Mouse (Mus musculus) cerebellum, postnatal 36 days (tissue): ENCODE results near the gene Gm49416.
"Not testable (repeated sequence)": the region's sequence is repeated elsewhere in the genome, so short reads cannot be mapped to it uniquely, and the experiment has no call there.

Experiments
- DNase-seq, 2 experiments: peaks; one replicate each; pipeline ENCODE4 v3.0.0; 2021 to 2022; ENCODE audit warnings: mixed read lengths in 2 of 2

The Gm49416 gene

GRCm38 (mm10) chr19:8888511-8889385 is at the start of gene Gm49416, which contains the start of gene 1810009A15Rik:
TSS of gene Gm49416 (plus strand) at chr19:8888926.
TSS of gene 1810009A15Rik (plus strand) at chr19:8888853.
- peak; percentile 93 for DNase-seq

DNA sequence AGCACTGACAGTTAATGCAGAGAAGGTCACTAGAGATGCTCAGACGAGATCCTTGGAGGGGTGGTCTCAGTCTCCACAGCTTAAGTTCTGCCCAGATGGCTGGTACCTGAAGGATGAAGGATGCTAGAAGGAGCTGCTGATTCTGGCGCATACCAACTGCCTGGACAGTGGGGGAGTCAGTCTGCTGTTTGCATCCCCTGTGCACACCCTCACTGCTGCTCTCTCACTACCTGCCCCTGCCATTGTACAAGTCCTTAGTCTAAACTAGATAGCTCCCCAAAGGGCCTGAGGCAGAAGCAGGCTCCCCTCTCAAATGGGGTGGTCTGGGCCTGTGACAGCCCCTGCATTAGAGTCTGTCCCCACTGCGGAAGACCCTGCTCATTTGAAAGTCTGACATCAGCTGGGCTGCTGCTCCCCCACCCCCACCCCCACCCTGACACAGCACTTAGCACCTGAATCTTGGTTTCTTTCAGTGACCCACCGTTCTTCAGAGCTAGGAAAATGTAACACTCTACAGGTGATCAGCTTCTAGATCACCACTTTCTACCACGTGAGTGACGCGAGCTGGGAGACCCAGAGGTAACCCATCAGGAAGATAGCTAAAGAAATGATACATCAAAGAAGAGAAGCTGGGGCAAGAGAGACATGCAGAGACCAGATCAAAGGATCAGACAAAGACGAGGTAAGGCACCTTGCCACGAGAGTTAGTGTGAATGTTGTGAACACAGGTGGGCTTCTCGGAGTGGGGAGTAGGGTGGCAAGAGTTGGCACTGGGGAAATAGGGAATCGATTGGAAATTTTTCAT is 49.4 kb upstream of the Gm49416 start, which contains the start of gene Gng3:
TSS of gene Gng3 (minus strand) at position 92 of the 805 bp plus-strand sequence.
- peak; percentile 89 to 91 for DNase-seq

DNA sequence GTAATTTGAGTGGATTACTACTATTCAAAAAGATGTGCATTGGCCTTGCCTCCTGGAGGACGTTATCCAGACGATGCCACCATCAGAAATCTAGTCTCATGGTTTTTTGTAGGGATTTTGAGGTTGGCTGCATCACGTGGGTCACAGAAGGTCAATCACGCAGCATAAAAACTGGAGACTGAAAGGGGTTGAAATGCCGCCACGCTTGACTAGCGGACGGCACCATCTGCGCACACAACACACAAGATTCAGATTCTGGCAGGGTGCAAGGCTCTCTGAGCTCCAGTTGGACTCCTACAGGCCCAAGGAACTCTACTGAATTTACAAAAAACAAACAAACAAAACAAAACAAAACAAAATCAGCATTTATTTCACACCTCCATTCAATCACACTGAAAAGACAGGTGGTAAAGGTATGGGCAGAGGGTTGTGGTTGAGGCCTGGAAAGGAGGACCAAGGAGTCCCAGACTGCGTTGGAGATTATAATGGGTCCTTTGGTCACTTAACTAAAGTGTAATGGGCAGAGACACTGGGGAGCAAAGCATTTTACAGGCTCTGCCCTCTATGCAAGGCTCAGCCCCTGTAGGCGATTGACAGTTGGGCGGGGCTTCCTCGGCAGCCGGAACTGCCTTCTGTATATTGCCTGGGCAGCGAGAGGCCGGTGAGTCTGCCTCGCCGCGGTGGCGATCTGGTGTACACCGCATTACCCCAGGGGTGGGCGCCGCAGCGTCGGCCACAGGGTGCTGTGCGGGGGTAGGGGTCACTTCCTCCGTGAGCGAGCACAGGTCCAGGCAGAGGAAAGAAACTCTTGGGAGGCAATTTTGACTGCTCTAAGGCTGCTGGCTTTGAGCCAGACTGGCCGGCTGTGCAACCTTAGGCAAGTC is 48.6 kb upstream of the Gm49416 start:
- peak; percentile 80 to 83 for DNase-seq

GRCm38 (mm10) chr19:8841012-8841411 is 47.7 kb upstream of the Gm49416 start:
- DNase-seq, result peak in 1 of 2 experiments; percentile 34

- no peak for DNase-seq
These were observed 45.8 kb upstream of the Gm49416 start for GRCm38 (mm10) chr19:8842961-8843360.

- DNase-seq, result peak; percentile 79 to 82
These were observed 44.2 kb upstream of the Gm49416 start for GRCm38 (mm10) chr19:8844371-8845129.

- DNase-seq, result no peak
These were observed 40.4 kb upstream of the Gm49416 start for GRCm38 (mm10) chr19:8848356-8848755.

GRCm38 (mm10) chr19:8850402-8850901 is 38.3 kb upstream of the Gm49416 start, which contains the start of gene Lrrn4cl:
TSS of gene Lrrn4cl (plus strand) at chr19:8850768.
- DNase-seq, result no peak

DNA sequence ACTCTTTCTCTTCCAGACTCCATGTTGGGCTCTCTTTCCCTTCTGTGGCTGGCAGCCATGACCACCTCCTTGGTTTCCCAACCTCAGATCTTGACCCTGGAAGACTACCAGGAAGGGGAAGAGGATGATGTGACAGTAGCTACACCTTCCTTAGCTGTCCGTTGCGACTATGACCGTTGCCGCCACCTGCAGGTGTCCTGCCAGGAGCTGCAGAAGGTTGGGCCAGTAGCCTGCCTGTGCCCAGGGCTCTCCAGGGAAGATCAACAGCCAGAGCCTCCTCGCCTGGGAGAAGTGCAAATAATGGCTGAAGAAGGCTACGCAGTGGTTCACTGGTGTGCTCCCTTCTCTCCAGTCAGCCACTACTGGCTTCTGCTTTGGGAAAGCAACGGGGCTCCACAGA is 37.1 kb upstream of the Gm49416 start:
- DNase-seq, result no peak

DNA sequence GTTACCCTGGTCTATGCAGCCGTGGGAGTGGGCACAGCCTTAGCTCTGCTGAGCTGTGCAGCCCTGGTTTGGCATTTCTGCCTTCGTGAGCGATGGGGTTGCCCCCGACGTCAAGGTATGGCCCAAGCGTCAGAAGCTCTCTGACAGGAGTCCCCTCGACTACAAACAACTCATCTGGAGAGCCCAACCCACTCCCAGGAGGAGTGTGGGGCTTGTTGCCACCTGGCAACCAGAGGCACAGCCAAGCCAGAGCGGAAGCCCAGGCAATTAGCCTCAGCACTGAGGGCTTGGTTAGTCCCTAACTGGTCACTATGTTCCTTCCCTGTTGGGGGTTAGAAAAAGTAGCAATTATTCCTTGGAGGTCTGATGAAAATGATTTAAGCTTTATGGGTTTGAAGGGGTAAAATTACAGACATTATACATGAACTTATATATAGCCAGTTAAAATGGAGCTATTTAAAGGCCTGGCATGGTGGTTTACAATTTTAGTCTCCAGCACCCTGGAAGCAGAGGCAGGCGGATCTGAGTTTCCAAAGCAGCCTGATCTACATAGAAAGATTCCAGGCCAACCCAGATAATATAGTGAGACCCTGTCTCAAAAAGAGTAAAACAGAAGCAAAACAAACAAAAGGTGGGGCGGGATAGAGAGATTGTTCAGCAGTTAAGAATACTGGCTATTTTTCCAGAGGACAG is 36.3 kb upstream of the Gm49416 start:
- no peak for DNase-seq

DNA sequence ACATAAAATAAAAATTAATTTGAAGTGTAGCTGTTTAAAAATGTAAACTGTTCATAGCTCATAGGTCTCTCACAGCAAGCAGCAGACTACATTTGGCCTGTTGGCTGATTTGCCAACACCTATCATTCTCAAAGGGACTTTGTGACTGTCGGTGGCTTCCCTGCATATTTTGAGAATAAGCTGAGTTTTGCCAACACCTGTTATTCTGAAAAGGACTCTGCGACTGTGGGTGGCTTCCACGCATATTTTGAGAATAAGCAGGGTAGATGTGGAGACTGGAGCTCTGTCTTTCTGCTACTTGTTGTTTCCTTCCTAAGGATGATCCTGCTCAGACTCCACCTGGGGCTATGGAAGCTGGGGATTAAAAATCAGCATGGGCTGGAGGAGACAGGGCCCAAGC is 35.6 kb upstream of the Gm49416 start:
- DNase-seq, result no peak

DNA sequence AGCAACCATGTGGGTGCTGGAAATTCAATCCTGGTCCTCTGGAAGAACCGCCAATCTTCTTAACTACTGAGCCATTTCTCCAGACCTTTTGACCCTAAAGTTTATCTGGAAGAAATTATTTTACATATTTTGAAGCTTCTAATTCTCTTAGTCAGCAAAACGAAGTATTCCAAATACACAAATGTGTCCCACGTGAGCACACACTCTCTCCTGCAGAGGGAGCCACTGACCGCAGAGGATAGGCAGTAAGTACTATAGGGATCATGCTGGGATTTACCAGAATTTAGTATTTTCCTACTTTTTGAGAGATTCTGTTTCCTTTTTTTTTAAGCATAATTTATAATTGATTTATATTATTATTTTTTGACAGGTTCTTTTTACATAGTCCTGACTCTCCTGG is 31.0 kb upstream of the Gm49416 start:
- peak in 1 of 2 experiments; percentile 33 for DNase-seq

- peak; percentile 31 to 33 for DNase-seq
These were observed 29.7 kb upstream of the Gm49416 start for GRCm38 (mm10) chr19:8859018-8859417.

DNA sequence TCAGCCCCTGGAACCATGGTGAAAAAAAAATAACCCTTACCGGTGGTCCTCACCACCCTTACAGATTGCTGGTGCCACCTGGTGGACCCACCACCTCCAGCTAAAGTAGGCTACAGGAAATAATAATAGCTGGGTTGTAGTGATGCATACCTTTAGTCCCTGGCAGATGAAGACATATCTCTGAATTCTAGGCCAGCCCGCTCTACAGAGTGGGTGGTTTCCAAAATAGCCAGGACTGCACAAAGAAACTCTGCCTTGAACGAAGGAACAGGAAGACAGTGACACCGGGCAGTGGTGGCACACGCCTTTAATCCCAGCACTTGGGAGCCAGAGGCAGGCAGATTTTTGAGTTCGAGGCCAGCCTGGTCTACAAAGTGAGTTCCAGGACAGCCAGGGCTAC is 24.5 kb upstream of the Gm49416 start:
- DNase-seq, result no peak

DNA sequence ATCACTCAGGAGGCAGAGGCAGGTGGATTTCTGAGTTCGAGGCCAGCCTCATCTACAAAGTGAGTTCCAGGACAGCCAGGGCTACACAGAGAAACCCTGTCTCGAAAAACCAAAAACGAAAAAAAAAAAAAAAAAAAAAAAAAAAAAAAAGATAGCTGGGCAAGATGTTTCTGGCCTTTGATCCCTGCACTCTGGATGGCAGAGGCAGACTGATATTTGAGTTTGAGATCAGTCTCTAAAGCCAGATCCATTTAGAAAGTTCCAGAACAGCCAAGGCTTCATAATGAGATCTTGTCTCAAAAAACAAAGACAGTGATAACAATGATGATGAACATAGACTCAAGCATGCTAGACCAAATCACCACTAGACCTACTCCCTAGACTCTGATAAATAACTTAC is 18.3 kb upstream of the Gm49416 start:
- not testable (repeated sequence) for DNase-seq

- DNase-seq, result no peak
These were observed 17.9 kb upstream of the Gm49416 start for GRCm38 (mm10) chr19:8870838-8871237.

DNA sequence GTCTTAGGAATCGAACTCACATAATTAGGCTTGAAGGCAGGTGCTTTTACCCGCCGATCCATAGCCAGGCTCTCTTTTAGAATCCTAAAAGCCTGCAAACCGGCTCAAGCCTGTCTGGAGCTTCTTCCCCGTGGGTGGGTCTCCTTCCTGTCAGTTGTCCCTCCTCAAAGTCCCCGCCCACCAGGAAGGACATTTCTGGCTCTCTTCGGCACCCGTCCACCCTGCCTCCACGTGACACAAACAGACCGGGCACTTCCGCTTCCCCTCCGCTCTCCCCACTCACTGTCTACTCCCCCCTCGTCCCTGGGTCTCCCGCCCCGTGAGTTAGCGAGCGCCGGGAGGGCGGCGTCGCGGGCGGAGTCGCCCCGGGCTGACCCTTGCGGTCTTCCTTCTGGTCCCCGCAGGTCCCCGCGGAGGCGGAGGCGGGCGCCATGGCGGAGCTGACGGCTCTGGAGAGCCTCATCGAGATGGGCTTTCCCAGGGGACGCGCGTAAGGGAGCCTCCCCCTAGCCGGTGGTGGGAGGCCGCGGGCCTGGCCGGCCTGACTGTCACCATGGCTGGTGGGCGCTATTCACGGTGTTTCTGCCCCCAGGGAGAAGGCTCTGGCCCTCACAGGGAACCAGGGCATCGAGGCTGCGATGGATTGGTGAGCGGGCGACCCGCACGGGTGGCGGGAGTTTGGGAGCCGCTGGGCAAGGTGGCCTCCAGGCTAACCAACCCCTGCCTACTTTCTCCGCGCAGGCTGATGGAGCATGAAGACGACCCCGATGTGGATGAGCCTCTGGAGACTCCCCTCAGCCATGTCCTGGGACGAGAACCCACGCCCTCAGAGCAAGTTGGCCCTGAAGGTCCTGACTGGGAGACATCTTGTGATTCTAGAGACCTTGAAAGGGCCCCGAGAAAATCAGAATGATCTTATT is 17.2 kb upstream of the Gm49416 start, which contains the start of gene Ubxn1:
TSS of gene Ubxn1 (plus strand) at position 230 of the 920 bp plus-strand sequence.
- peak; percentile 97 to 98 for DNase-seq

DNA sequence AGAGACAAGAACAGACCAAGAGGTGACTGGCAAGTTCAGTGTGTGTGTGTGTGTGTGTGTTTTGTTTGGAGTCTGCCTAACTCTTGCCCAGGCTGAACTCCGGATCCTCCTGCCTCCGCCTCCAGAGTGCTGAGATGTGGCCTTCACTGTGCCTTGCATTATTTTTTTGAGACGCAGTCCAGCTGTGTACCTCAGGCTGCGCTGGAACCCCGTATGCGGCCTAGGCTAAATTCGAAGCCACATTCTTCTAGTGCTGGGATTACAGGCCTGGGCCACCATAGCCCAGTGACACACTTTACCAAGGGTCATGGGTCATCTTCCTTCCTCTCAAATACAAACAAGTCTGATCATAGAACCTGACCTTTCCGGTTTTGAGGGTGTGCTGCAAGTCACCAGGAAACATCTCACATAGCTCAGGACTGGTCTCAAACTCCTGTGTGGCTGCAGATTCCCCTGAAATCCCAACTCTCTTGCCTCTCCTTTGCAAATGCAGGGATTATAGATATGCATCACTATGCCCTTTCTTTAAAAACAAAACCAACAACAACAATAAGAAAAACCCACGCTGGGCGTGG is 16.4 kb upstream of the Gm49416 start:
- no peak for DNase-seq

- DNase-seq, result no peak
These were observed 13.7 kb upstream of the Gm49416 start for GRCm38 (mm10) chr19:8875031-8875430.
